Mouse (Mus musculus) intestine, embryonic 15.5 days (tissue): ENCODE data around the gene Sstr5. TPM values are rescaled to one million over a fixed set of nuclear protein-coding genes. Genes with fewer than 3 reads are reported as not detected.

Experiments used
- ATAC-seq: fragments of 200-750 bp; cut with Nextera tagmentation; 2 replicates; pipeline ENCODE4 v1.8.0; 2017; ENCODE audit warnings: moderate TSS enrichment, moderate library complexity
- H3K27ac ChIP-seq: fragments of 300-500 bp; sonication (generic); 2 replicates; pipeline ENCODE4 v1.5.1; 2015; ENCODE audit warnings: mild to moderate bottlenecking, inconsistent platforms
- H3K27me3 ChIP-seq: fragments of 300-500 bp; sonication (generic); replicated peaks from 2 replicates; pipeline ENCODE4 v1.6.1; 2015; ENCODE audit warnings: inconsistent platforms
- H3K36me3 ChIP-seq: fragments of 300-500 bp; sonication (generic); 2 replicates; pipeline ENCODE4 v1.6.1; 2015; ENCODE audit warnings: inconsistent platforms
- H3K4me1 ChIP-seq: fragments of 300-500 bp; sonication (generic); replicated peaks from 2 replicates; pipeline ENCODE4 v1.6.1; 2015; ENCODE audit warnings: inconsistent platforms
- H3K4me2 ChIP-seq: fragments of 300-500 bp; sonication (generic); replicated peaks from 2 replicates; pipeline ENCODE4 v1.6.1; 2015; ENCODE audit warnings: mild to moderate bottlenecking, inconsistent platforms
- H3K4me3 ChIP-seq: fragments of 300-500 bp; sonication (generic); replicated peaks from 2 replicates; pipeline ENCODE4 v1.5.1; 2015; ENCODE audit warnings: inconsistent platforms
- H3K9ac ChIP-seq: fragments of 300-500 bp; sonication (generic); 2 replicates; pipeline ENCODE4 v1.6.1; 2015; ENCODE audit warnings: inconsistent platforms
- H3K9me3 ChIP-seq: fragments of 300-500 bp; sonication (generic); 2 replicates; pipeline ENCODE4 v1.6.1; 2016; ENCODE audit warnings: inconsistent platforms
- WGBS: fragments of 180-500 bp; shearing (Covaris S2); methylation state at CpG from one replicate; pipeline ENCODE4 v1.1.7; 2015; 5-methylcytosine and 5-hydroxymethylcytosine counted together
- polyA plus RNA-seq: library from polyadenylated mRNA; unstranded; fragments of >200 nt; fragmentation: Nextera tagmentation; extraction: Ambion mirVana; gene quantifications from 2 replicates; pipeline ENCODE4 v1.2.1, GENCODE M21; 2015

The Sstr5 gene
- polyA plus RNA-seq, 1 experiment from 2014 or later = 0.73 TPM

DNA sequence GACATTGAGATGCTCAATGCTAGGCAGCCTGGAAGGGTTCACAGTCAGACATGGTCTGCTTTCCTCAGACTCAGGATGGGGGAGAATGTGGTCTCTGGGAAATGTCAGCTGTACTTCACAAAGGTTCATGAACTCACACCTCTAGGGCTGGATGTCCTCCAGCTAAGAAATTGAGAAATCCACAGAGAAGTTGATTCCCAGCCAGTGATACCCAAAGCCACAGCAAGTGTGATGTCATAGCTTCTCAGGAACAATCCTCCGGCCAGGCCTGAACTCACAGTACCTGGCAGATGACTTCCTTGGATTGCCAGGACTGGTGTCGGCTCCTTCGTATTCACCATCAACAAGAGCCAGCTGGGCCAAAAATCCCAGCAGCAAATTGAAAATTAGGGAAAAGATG, 51.2 kb downstream of the Sstr5 start:
- Histone ChIP-seq H3K36me3 (no peaks in the 10 kb centered on the region), H3K4me2 (no peak overlapping the region), H3K27me3 (no peaks in the 10 kb centered on the region), H3K9me3 (no peaks in the 10 kb centered on the region), H3K4me3 (no peak overlapping the region), H3K9ac (no peak overlapping the region), H3K27ac (no peak overlapping the region), H3K4me1 (peaks cover 24% of the 10 kb centered on the region)
- 88% methylated on average over 3 of the region's 3 CpGs for WGBS
- no peak for ATAC-seq

GRCm38 (mm10) chr17:25445074-25445473, 52.0 kb downstream of the Sstr5 start:
- no peak for ATAC-seq
- Histone ChIP-seq H3K36me3 (no peaks in the 10 kb centered on the region), H3K4me3 (no peak overlapping the region), H3K27ac (peak overlapping the region; percentile 33; the same call in 1 of the 2 replicates), H3K9ac (no peak overlapping the region), H3K27me3 (no peaks in the 10 kb centered on the region), H3K4me2 (no peak overlapping the region), H3K9me3 (no peaks in the 10 kb centered on the region), H3K4me1 (peaks cover 26% of the 10 kb centered on the region)
- 43% methylated on average over 4 of the region's 4 CpGs for WGBS

DNA sequence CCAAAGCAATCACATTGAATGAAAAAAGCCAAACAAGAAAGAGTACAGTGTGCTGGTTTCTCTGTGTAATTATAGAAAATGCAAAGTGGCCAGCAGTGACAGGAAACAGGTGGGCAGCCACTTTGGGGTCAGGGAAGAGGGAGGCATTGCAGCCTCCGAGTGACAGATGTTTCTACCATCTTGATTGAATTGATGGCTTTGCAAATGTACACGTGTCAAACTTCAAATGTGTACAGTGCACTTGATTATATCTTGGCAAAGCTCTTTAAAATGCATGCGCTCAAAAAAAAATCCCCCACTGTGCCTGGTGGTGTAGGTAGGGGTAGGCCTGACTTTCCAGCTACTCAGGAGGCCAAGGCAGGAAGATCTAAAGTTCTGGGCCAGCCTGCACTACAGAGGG, 54.2 kb downstream of the Sstr5 start:
- H3K4me1 ChIP-seq = peaks cover 23% of the 10 kb centered on the region
- no peak for ATAC-seq
- H3K4me2 ChIP-seq = no peak overlapping the region
- 61% methylated on average over 3 of the region's 3 CpGs for WGBS
- H3K27ac ChIP-seq = no peak overlapping the region
- H3K4me3 ChIP-seq = no peak overlapping the region
- no peaks in the 10 kb centered on the region for H3K27me3 ChIP-seq
- H3K9me3 ChIP-seq = no peaks in the 10 kb centered on the region
- H3K9ac ChIP-seq = no peak overlapping the region
- no peaks in the 10 kb centered on the region for H3K36me3 ChIP-seq

DNA sequence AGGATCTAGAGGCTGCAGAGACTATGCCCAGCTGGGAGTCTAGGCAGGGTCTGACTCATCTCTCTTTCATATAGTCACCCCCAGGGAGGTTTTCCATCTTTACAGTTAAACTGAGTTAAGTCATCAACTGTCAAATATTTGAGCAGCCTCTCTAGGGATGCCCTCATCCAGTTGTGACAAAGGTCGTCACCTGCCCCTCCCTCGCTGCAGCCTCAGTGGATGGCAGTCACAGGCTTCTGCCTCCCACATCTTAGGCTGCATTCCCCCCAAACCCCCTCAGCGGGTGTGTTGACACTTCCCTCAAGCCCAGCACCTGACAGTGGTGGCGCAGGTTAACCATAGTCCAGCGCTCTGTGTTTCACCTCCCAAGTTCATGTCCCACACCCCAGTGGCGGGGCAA, 55.7 kb downstream of the Sstr5 start:
- H3K9ac ChIP-seq = no peak overlapping the region
- no peak overlapping the region for H3K4me2 ChIP-seq
- H3K36me3 ChIP-seq = no peaks in the 10 kb centered on the region
- no peaks in the 10 kb centered on the region for H3K27me3 ChIP-seq
- H3K4me1 ChIP-seq = peaks cover 23% of the 10 kb centered on the region
- no peaks in the 10 kb centered on the region for H3K9me3 ChIP-seq
- no peak overlapping the region for H3K27ac ChIP-seq
- 75% methylated on average over 6 of the region's 6 CpGs for WGBS
- H3K4me3 ChIP-seq = no peak overlapping the region
- no peak for ATAC-seq

Other genes starting within 250 kb of the Sstr5 start
- 4.0 and 4.3 TPM in 2 replicates for gene Baiap3, start 240.9 kb downstream of the Sstr5 start, polyA plus RNA-seq
- 490 and 556 TPM in 2 replicates for gene Ube2i, start 222.7 kb downstream of the Sstr5 start, polyA plus RNA-seq
- gene Prss34, start 198.9 kb downstream of the Sstr5 start, polyA plus RNA-seq = 0.62 TPM in 1 of 2 replicates, not detected in the other
- gene Prss28, start 188.6 kb downstream of the Sstr5 start, polyA plus RNA-seq = not detected in 2 replicates
- not detected in 2 replicates for gene Prss29, start 178.6 kb downstream of the Sstr5 start, polyA plus RNA-seq
- not detected in 2 replicates for gene Tpsab1, start 151.7 kb downstream of the Sstr5 start, polyA plus RNA-seq
- 1.9 TPM in 2 replicates for gene Tpsb2, start 131.0 kb downstream of the Sstr5 start, polyA plus RNA-seq
- 14.3 and 17.6 TPM in 2 replicates for gene Tpsg1, start 128.0 kb downstream of the Sstr5 start, polyA plus RNA-seq
- gene Cacna1h, start 63.5 kb downstream of the Sstr5 start, polyA plus RNA-seq = 4.3 and 4.6 TPM in 2 replicates
- not detected in 2 replicates for gene Tekt4, start 42.7 kb downstream of the Sstr5 start, polyA plus RNA-seq
- 5.8 and 6.1 TPM in 2 replicates for gene Sox8, start 73.4 kb upstream of the Sstr5 start, polyA plus RNA-seq
- gene Lmf1, start 81.8 kb upstream of the Sstr5 start, polyA plus RNA-seq = 33.0 and 35.9 TPM in 2 replicates
- 2.6 and 2.9 TPM in 2 replicates for gene Gng13, start 219.9 kb upstream of the Sstr5 start, polyA plus RNA-seq
- gene Chtf18, start 230.1 kb upstream of the Sstr5 start, polyA plus RNA-seq = 23.5 and 26.8 TPM in 2 replicates
- 16.4 and 17.0 TPM in 2 replicates for gene Rpusd1, start 230.4 kb upstream of the Sstr5 start, polyA plus RNA-seq
- 0.06 TPM in 1 of 2 replicates, not detected in the other for gene Mslnl, start 238.8 kb upstream of the Sstr5 start, polyA plus RNA-seq